Mouse (Mus musculus): ENCODE measurements around the gene Prpf4. TPM values are rescaled to one million over a fixed set of nuclear protein-coding genes. Genes with fewer than 3 reads are reported as not detected.
A peak's percentile ranks its signal among the peaks of the same experiment; 100 is the strongest.

Gene Prpf4
- polyA plus RNA-seq, 3 experiments from 2014 or later = 17.8 to 22.8 (median 20.7) TPM

GRCm38 (mm10) chr4:62389592-62390512, 18.7 kb upstream of the Prpf4 start:
- no peak for ATAC-seq

GRCm38 (mm10) chr4:62391892-62392291, 16.7 kb upstream of the Prpf4 start:
- no peak for ATAC-seq

- ATAC-seq = no peak
Observed at GRCm38 (mm10) chr4:62393459-62393858, 15.1 kb upstream of the Prpf4 start.

- no peak for ATAC-seq
Observed at GRCm38 (mm10) chr4:62395806-62396205, 12.8 kb upstream of the Prpf4 start.

GRCm38 (mm10) chr4:62397616-62398365, 10.8 kb upstream of the Prpf4 start:
- no peak for ATAC-seq

GRCm38 (mm10) chr4:62398956-62399355, 9.6 kb upstream of the Prpf4 start:
- ATAC-seq = no peak

- ATAC-seq = no peak
Observed at GRCm38 (mm10) chr4:62406133-62406532, 2.5 kb upstream of the Prpf4 start.

GRCm38 (mm10) chr4:62407730-62408582, 641 bp upstream of the Prpf4 start:
- peak; percentile 32 for ATAC-seq

GRCm38 (mm10) chr4:62409615-62410014, 1.0 kb downstream of the Prpf4 start:
- ATAC-seq = no peak

- no peak for ATAC-seq
Observed at GRCm38 (mm10) chr4:62410325-62410724, 1.7 kb downstream of the Prpf4 start.

- ATAC-seq = no peak
Observed at GRCm38 (mm10) chr4:62411606-62412005, 3.0 kb downstream of the Prpf4 start.

GRCm38 (mm10) chr4:62418448-62418847, 9.9 kb downstream of the Prpf4 start:
- no peak for ATAC-seq

- ATAC-seq = no peak
Observed at GRCm38 (mm10) chr4:62419091-62419490, 10.5 kb downstream of the Prpf4 start.

GRCm38 (mm10) chr4:62425891-62426290, 17.3 kb downstream of the Prpf4 start:
- no peak for ATAC-seq

- ATAC-seq = no peak
Observed at GRCm38 (mm10) chr4:62427978-62428758, 19.6 kb downstream of the Prpf4 start.

GRCm38 (mm10) chr4:62429616-62430015, 21.0 kb downstream of the Prpf4 start:
- ATAC-seq = no peak

- no peak for ATAC-seq
Observed at GRCm38 (mm10) chr4:62430678-62431077, 22.1 kb downstream of the Prpf4 start.

GRCm38 (mm10) chr4:62431522-62431921, 22.9 kb downstream of the Prpf4 start:
- no peak for ATAC-seq

- no peak for ATAC-seq
Observed at GRCm38 (mm10) chr4:62433939-62434870, 25.6 kb downstream of the Prpf4 start.

- ATAC-seq = no peak
Observed at GRCm38 (mm10) chr4:62435081-62435480, 26.5 kb downstream of the Prpf4 start, which contains the start of gene Rnf183. Gene Rnf183, minus strand, starts transcription at chr4:62435252.
